Mouse (Mus musculus) liver, postnatal 0 days (tissue): ENCODE results near the gene Gm6096. TPM values are rescaled to one million over a fixed set of nuclear protein-coding genes. Genes with fewer than 3 reads are reported as not detected.

Experiments used
- ATAC-seq: fragments of 200-750 bp; cut with Nextera tagmentation; 2 replicates; pipeline ENCODE4 v1.8.0; 2017; ENCODE audit warnings: mild to moderate bottlenecking, moderate library complexity
- DNase-seq: peaks from one replicate; pipeline ENCODE4 v3.0.0-alpha.2; 2016
- H3K27ac ChIP-seq: fragments of 300-500 bp; sonication (generic); 2 replicates; pipeline ENCODE4 v1.5.1; 2014; ENCODE audit warnings: antibody characterized with exemption, moderate library complexity, mild to moderate bottlenecking, low read depth
- H3K27me3 ChIP-seq: fragments of 300-500 bp; sonication (generic); 2 replicates; pipeline ENCODE4 v1.6.1; 2014; ENCODE audit warnings: low read length, control low read depth, mixed read lengths; ENCODE audit not compliant: insufficient read depth
- H3K36me3 ChIP-seq: fragments of 300-500 bp; sonication (generic); replicated peaks from 2 replicates; pipeline ENCODE4 v1.6.1; 2014; ENCODE audit warnings: mild to moderate bottlenecking, control low read depth, low read length, moderate library complexity, mixed read lengths; ENCODE audit not compliant: insufficient read depth
- H3K4me1 ChIP-seq: fragments of 300-500 bp; sonication (generic); 2 replicates; pipeline ENCODE4 v1.6.1; 2014; ENCODE audit warnings: antibody characterized with exemption, mild to moderate bottlenecking, control low read depth; ENCODE audit not compliant: insufficient read depth
- H3K4me2 ChIP-seq: fragments of 300-500 bp; sonication (generic); 2 replicates; pipeline ENCODE4 v1.6.1; 2014; ENCODE audit warnings: low read depth, mild to moderate bottlenecking, low read length, moderate library complexity, mixed read lengths
- H3K4me3 ChIP-seq: fragments of 300-500 bp; sonication (generic); 2 replicates; pipeline ENCODE4 v1.5.1; 2014; ENCODE audit warnings: low read depth, low read length
- H3K9ac ChIP-seq: fragments of 300-500 bp; sonication (generic); replicated peaks from 2 replicates; pipeline ENCODE4 v1.6.1; 2014; ENCODE audit warnings: mild to moderate bottlenecking, moderate library complexity
- H3K9me3 ChIP-seq: fragments of 300-500 bp; sonication (generic); 2 replicates; pipeline ENCODE4 v1.6.1; 2016; ENCODE audit warnings: mild to moderate bottlenecking, control low read depth, low read length, mixed read lengths
- CTCF ChIP-seq: sonication (generic); IDR thresholded peaks from 2 replicates; pipeline ENCODE4 v1.5.1; 2016; ENCODE audit warnings: antibody characterized with exemption, low read depth
- EP300 ChIP-seq: IDR thresholded peaks from 2 replicates; pipeline ENCODE4 v1.6.1; 2016; ENCODE audit warnings: antibody characterized with exemption, low read depth, mild to moderate bottlenecking
- WGBS: fragments of 180-500 bp; shearing (Covaris S2); extraction: QIAGEN DNeasy Blood & Tissue Kit; methylation state at CpG from one replicate; pipeline ENCODE4 v1.1.7; 2014; ENCODE audit not compliant: insufficient replicate concordance; 5-methylcytosine and 5-hydroxymethylcytosine counted together
- polyA plus RNA-seq: library from polyadenylated mRNA; unstranded; fragments of >200 nt; fragmentation: Nextera tagmentation; extraction: Ambion mirVana; gene quantifications from 2 replicates; pipeline ENCODE4 v1.2.1, GENCODE M21; 2015

Gene Gm6096
- polyA plus RNA-seq, 1 experiment from 2014 or later: not detected

- Histone ChIP-seq H3K9me3 (no peaks in the 10 kb centered on the region), H3K4me3 (peak overlapping the region; percentile 88; the same call in 1 of the 2 replicates), H3K27me3 (no peaks in the 10 kb centered on the region), H3K4me2 (peak overlapping the region; percentile 96), H3K4me1 (peaks cover 39% of the 10 kb centered on the region), H3K9ac (peak overlapping the region; percentile 38; the same call in 1 of the 2 replicates), H3K36me3 (peaks cover 58% of the 10 kb centered on the region), H3K27ac (peak overlapping the region; percentile 57)
- 47% methylated on average over 8 of the region's 8 CpGs for WGBS
- DNase-seq (peak; percentile 63), ATAC-seq (peak; percentile 73)
- TF ChIP-seq EP300 (no peak), CTCF (no peak)
Observed at GRCm38 (mm10) chr7:34226086-34226485, 24.8 kb upstream of the Gm6096 start.

GRCm38 (mm10) chr7:34226846-34227245, 24.0 kb upstream of the Gm6096 start:
- H3K4me1 ChIP-seq: peaks cover 39% of the 10 kb centered on the region
- H3K36me3 ChIP-seq: peaks cover 51% of the 10 kb centered on the region
- WGBS: 84% methylated on average over 12 of the region's 12 CpGs
- ATAC-seq: no peak
- peak overlapping the region; percentile 38 for H3K9ac ChIP-seq
- H3K4me2 ChIP-seq: peak overlapping the region; percentile 96
- H3K27me3 ChIP-seq: no peaks in the 10 kb centered on the region
- peak overlapping the region; percentile 88; the same call in 1 of the 2 replicates for H3K4me3 ChIP-seq
- DNase-seq: no peak
- no peaks in the 10 kb centered on the region for H3K9me3 ChIP-seq
- TF ChIP-seq CTCF (peak; percentile 43), EP300 (no peak)
- peak overlapping the region; percentile 57; the same call in 1 of the 2 replicates for H3K27ac ChIP-seq

GRCm38 (mm10) chr7:34228641-34229040, 22.2 kb upstream of the Gm6096 start:
- no peak for DNase-seq
- H3K9me3 ChIP-seq: no peaks in the 10 kb centered on the region
- H3K4me3 ChIP-seq: peak overlapping the region; percentile 88
- no peaks in the 10 kb centered on the region for H3K27me3 ChIP-seq
- 18% methylated on average over 6 of the region's 9 CpGs for WGBS
- TF ChIP-seq EP300: no peak
- TF ChIP-seq CTCF: no peak
- H3K27ac ChIP-seq: peak overlapping the region; percentile 89
- no peak for ATAC-seq
- peaks cover 51% of the 10 kb centered on the region for H3K4me1 ChIP-seq
- H3K4me2 ChIP-seq: peak overlapping the region; percentile 96
- H3K9ac ChIP-seq: peak overlapping the region; percentile 48
- peaks cover 33% of the 10 kb centered on the region for H3K36me3 ChIP-seq

GRCm38 (mm10) chr7:34229153-34229552, 21.7 kb upstream of the Gm6096 start:
- Histone ChIP-seq H3K27ac (peak overlapping the region; percentile 89), H3K27me3 (no peaks in the 10 kb centered on the region), H3K9me3 (no peaks in the 10 kb centered on the region), H3K36me3 (peaks cover 28% of the 10 kb centered on the region), H3K4me2 (peak overlapping the region; percentile 96), H3K4me1 (peaks cover 52% of the 10 kb centered on the region), H3K9ac (peak overlapping the region; percentile 89), H3K4me3 (peak overlapping the region; percentile 88)
- no peak for DNase-seq
- TF ChIP-seq CTCF: no peak
- no peak for TF ChIP-seq EP300
- WGBS: 17% methylated on average over 5 of the region's 5 CpGs
- ATAC-seq: no peak

GRCm38 (mm10) chr7:34229691-34230111, 21.1 kb upstream of the Gm6096 start:
- H3K36me3 ChIP-seq: peaks cover 27% of the 10 kb centered on the region
- DNase-seq (no peak), ATAC-seq (peak; percentile 2; the same call in 1 of the 2 replicates)
- peak overlapping the region; percentile 89 for H3K27ac ChIP-seq
- H3K27me3 ChIP-seq: no peaks in the 10 kb centered on the region
- no peak for TF ChIP-seq EP300
- no peak for TF ChIP-seq CTCF
- H3K9ac ChIP-seq: peak overlapping the region; percentile 89
- H3K4me2 ChIP-seq: peak overlapping the region; percentile 96
- peak overlapping the region; percentile 88 for H3K4me3 ChIP-seq
- no peaks in the 10 kb centered on the region for H3K9me3 ChIP-seq
- peaks cover 52% of the 10 kb centered on the region for H3K4me1 ChIP-seq
- under 1% methylated on average over 19 of the region's 19 CpGs for WGBS

- Histone ChIP-seq H3K27ac (peak within 1 kb of the TSS; percentile 89), H3K36me3 (peaks cover 25% of the 10 kb centered on the region), H3K27me3 (no peaks in the 10 kb centered on the region), H3K9ac (peak within 1 kb of the TSS; percentile 89), H3K4me1 (peaks cover 54% of the 10 kb centered on the region), H3K9me3 (no peaks in the 10 kb centered on the region), H3K4me3 (peak within 1 kb of the TSS; percentile 88), H3K4me2 (peak within 1 kb of the TSS; percentile 96)
- DNase-seq (peak; percentile 94), ATAC-seq (peak; percentile 63)
- TF ChIP-seq CTCF: peak; percentile 64
- no peak for TF ChIP-seq EP300
- 6% methylated on average over 20 of the region's 39 CpGs for WGBS
Observed at GRCm38 (mm10) chr7:34230116-34230515, 20.7 kb upstream of the Gm6096 start, which contains the start of gene Gpi1. Gene Gpi1 (minus strand): TSS chr7:34230336.
